In genomic region chr11:22002062-22002782, GRCm38 (mm10) we compare ENCODE assay signal across 9 mouse cellular contexts. TPM values are rescaled to one million over a fixed set of nuclear protein-coding genes. Genes with fewer than 3 reads are reported as not detected.
DNase-seq lines count a peak whose midpoint lies in the region; ATAC-seq and TF ChIP-seq lines count a peak whose summit lies in the region.
"Had no signal": no experiment of that assay in that cellular context is flagged by ENCODE, and none has a peak within 500 bp of the region (broad histone marks: within the 10 kb centered on the region; RNA-seq: fewer than 3 reads in every experiment).

No protein-coding gene starts in this region.

- ATAC-seq in embryonic facial prominence, embryonic 15.5 days (ENCODE audit: insufficient number of reproducible peaks, low FRiP score, low TSS enrichment, low read depth) = no peak
- ATAC-seq in hindbrain, embryonic 15.5 days (ENCODE audit: low FRiP score, low read depth) = no peak
- ATAC-seq in midbrain, embryonic 12.5 days (ENCODE audit: low FRiP score, low read depth) = no peak

- H3K4me1 ChIP-seq in embryonic facial prominence, embryonic 15.5 days = peaks cover 39% of the 10 kb centered on the region
- H3K4me1 ChIP-seq in hindbrain, embryonic 15.5 days (replicated peaks) = peaks cover 18% of the 10 kb centered on the region
- peaks cover 55% of the 10 kb centered on the region for H3K4me1 ChIP-seq in midbrain, embryonic 12.5 days

- H3K4me2 ChIP-seq in embryonic facial prominence, embryonic 15.5 days (replicated peaks) = peak overlapping the region; percentile 92
- peak overlapping the region; percentile 57 for H3K4me2 ChIP-seq in hindbrain, embryonic 15.5 days
- H3K4me2 ChIP-seq in midbrain, embryonic 12.5 days (replicated peaks) = peak overlapping the region; percentile 83

- no peaks in the 10 kb centered on the region for H3K9me3 ChIP-seq in embryonic facial prominence, embryonic 15.5 days (replicated peaks)
- no peaks in the 10 kb centered on the region for H3K9me3 ChIP-seq in hindbrain, embryonic 15.5 days
- H3K9me3 ChIP-seq in midbrain, embryonic 12.5 days = no peaks in the 10 kb centered on the region

- no peak for TF ChIP-seq CTCF in gastrocnemius, adult 2 months (IDR thresholded peaks at IDR 0.05)

- under 1% methylated on average over 26 of the region's 34 CpGs for WGBS in embryonic facial prominence, embryonic 15.5 days
- WGBS in hindbrain, embryonic 15.5 days = under 1% methylated on average over 34 of the region's 34 CpGs
- WGBS in midbrain, embryonic 12.5 days = under 1% methylated on average over 33 of the region's 34 CpGs

- H3K4me3 ChIP-seq in gastrocnemius, adult 2 months = peak overlapping the region; percentile 86
- H3K4me3 ChIP-seq in embryonic facial prominence, embryonic 15.5 days (replicated peaks) = peak overlapping the region; percentile 53
- peak overlapping the region; percentile 37 for H3K4me3 ChIP-seq in hindbrain, embryonic 15.5 days
- peak overlapping the region; percentile 79 for H3K4me3 ChIP-seq in midbrain, embryonic 12.5 days

- peak overlapping the region; percentile 53; the same call in 1 of the 2 replicates for H3K9ac ChIP-seq in embryonic facial prominence, embryonic 15.5 days
- H3K9ac ChIP-seq in hindbrain, embryonic 15.5 days = peak overlapping the region; percentile 8; the same call in 1 of the 2 replicates
- peak overlapping the region; percentile 93 for H3K9ac ChIP-seq in midbrain, embryonic 12.5 days (replicated peaks)

- H3K27ac ChIP-seq in gastrocnemius, adult 2 months = no peak overlapping the region
- peak overlapping the region; percentile 88 for H3K27ac ChIP-seq in embryonic facial prominence, embryonic 15.5 days (replicated peaks)
- no peak overlapping the region for H3K27ac ChIP-seq in hindbrain, embryonic 15.5 days (replicated peaks)
- peak overlapping the region; percentile 96 for H3K27ac ChIP-seq in midbrain, embryonic 12.5 days (replicated peaks)

- H3K36me3 ChIP-seq in embryonic facial prominence, embryonic 15.5 days = no peaks in the 10 kb centered on the region
- H3K36me3 ChIP-seq in hindbrain, embryonic 15.5 days = no peaks in the 10 kb centered on the region
- no peaks in the 10 kb centered on the region for H3K36me3 ChIP-seq in midbrain, embryonic 12.5 days

- intact Hi-C loops in gastrocnemius, adult 2 months (cut with DNase I) = loop anchor here (5.0 kb wide), 1 partner anchor 205 kb away; no protein-coding TSS in a partner anchor

- no peak for DNase-seq in gastrocnemius, adult 2 months
- DNase-seq in gastrocnemius, adult 18-20 months (ENCODE audit: low spot score) = no peak
- peak; percentile 37 to 50 for DNase-seq in B cell, adult 2 months
- no peak for DNase-seq in frontal cortex, adult 2 months (ENCODE audit: extremely low spot score in 1 of 2, low spot score in 1 of 2)
- no peak for DNase-seq in adrenal gland, postnatal 36 days

- H3K27me3 ChIP-seq in embryonic facial prominence, embryonic 15.5 days = peaks cover 78% of the 10 kb centered on the region
- H3K27me3 ChIP-seq in hindbrain, embryonic 15.5 days = peaks cover 74% of the 10 kb centered on the region
- peaks cover 53% of the 10 kb centered on the region for H3K27me3 ChIP-seq in midbrain, embryonic 12.5 days
- H3K27me3 ChIP-seq: CH12.LX had no signal

RNA-seq across cellular contexts. Expression of gene Otx1, which starts 0.5 kb away (rescaled TPM):
- total RNA-seq in gastrocnemius, adult 2 months (2021) = not detected
- total RNA-seq in gastrocnemius, adult 18-20 months (2021) = not detected
- 9.3 and 12.7 TPM in 2 replicates for polyA plus RNA-seq in embryonic facial prominence, embryonic 15.5 days (2015; fragmentation: Nextera tagmentation; extraction: Ambion mirVana)
- polyA plus RNA-seq in hindbrain, embryonic 15.5 days (2015; fragmentation: Nextera tagmentation; extraction: Ambion mirVana) = 1.9 and 3.6 TPM in 2 replicates
- 26.8 and 42.7 TPM in 2 replicates for polyA plus RNA-seq in midbrain, embryonic 12.5 days (2016; fragmentation: Nextera tagmentation; extraction: Ambion mirVana)
- polyA plus RNA-seq in frontal cortex, adult 2 months (2012; rRNA removed) = 3.5 and 3.7 TPM in 2 replicates
- total RNA-seq in adrenal gland, postnatal 36 days (2021) = not detected
- total RNA-seq: CH12.LX had no signal

Comparison
In these comparisons a context has a peak if more than half of its experiments do, and no peak if none do; other contexts are left out.
1. DNase-seq: peak in B cell, adult 2 months (2 of 2); none in gastrocnemius, adult 2 months (single experiment), gastrocnemius, adult 18-20 months (single experiment), frontal cortex, adult 2 months (0 of 2) and adrenal gland, postnatal 36 days (0 of 2).
2. H3K27ac ChIP-seq: peak in embryonic facial prominence, embryonic 15.5 days (single experiment) and midbrain, embryonic 12.5 days (single experiment); none in gastrocnemius, adult 2 months (single experiment) and hindbrain, embryonic 15.5 days (single experiment).
3. H3K9ac ChIP-seq: peak in every context shown above with its lines; median percentile 93 in midbrain, embryonic 12.5 days; 53 in embryonic facial prominence, embryonic 15.5 days; 8 in hindbrain, embryonic 15.5 days.
4. Peak in every context shown above with its lines, with median percentiles within 50 percentile points of each other: H3K4me3 ChIP-seq and H3K4me2 ChIP-seq.